Mouse (Mus musculus) midbrain, embryonic 10.5 days (tissue): Measurements from ENCODE around the gene Sox13. TPM values are rescaled to one million over a fixed set of nuclear protein-coding genes. Genes with fewer than 3 reads are reported as not detected.

Source experiments
- DNase-seq: peaks from one replicate; pipeline ENCODE4 v3.0.0-alpha.2; 2017; ENCODE audit warnings: low spot score
- H3K27ac ChIP-seq: fragments of 300-500 bp; sonication (generic); replicated peaks from 2 replicates; pipeline ENCODE4 v1.5.1; 2016; ENCODE audit warnings: mild to moderate bottlenecking
- H3K27me3 ChIP-seq: fragments of 300-500 bp; sonication (generic); 2 replicates; pipeline ENCODE4 v1.6.1; 2016; ENCODE audit warnings: low read depth, mild to moderate bottlenecking; ENCODE audit not compliant: poor library complexity, severe bottlenecking
- H3K36me3 ChIP-seq: fragments of 300-500 bp; sonication (generic); 2 replicates; pipeline ENCODE4 v1.6.1; 2016; ENCODE audit warnings: mild to moderate bottlenecking, moderate library complexity
- H3K4me1 ChIP-seq: fragments of 300-500 bp; sonication (generic); 2 replicates; pipeline ENCODE4 v1.6.1; 2016
- H3K4me3 ChIP-seq: fragments of 300-500 bp; sonication (generic); 2 replicates; pipeline ENCODE4 v1.5.1; 2016; ENCODE audit warnings: mild to moderate bottlenecking, moderate library complexity
- H3K9me3 ChIP-seq: fragments of 300-500 bp; sonication (generic); replicated peaks from 2 replicates; pipeline ENCODE4 v1.6.1; 2016; ENCODE audit warnings: mild to moderate bottlenecking
- WGBS: fragments of 180-500 bp; shearing (Covaris S2); methylation state at CpG from one replicate; pipeline ENCODE4 v1.1.7; 2016; 5-methylcytosine and 5-hydroxymethylcytosine counted together
- polyA plus RNA-seq: library from polyadenylated mRNA; unstranded; fragments of >200 nt; fragmentation: Nextera tagmentation; extraction: Ambion mirVana; gene quantifications from 2 replicates; pipeline ENCODE4 v1.2.1, GENCODE M21; 2016

Sox13 gene
- polyA plus RNA-seq, 1 experiment from 2014 or later = 28.5 TPM

GRCm38 (mm10) chr1:133421975-133422570 lies 2.1 kb downstream of the Sox13 start:
- H3K4me3 ChIP-seq = peak overlapping the region; percentile 95
- 37% methylated on average over 16 of the region's 16 CpGs for WGBS
- H3K9me3 ChIP-seq = no peaks in the 10 kb centered on the region
- H3K4me1 ChIP-seq = peaks cover 65% of the 10 kb centered on the region
- peak overlapping the region; percentile 95 for H3K27ac ChIP-seq
- DNase-seq = no peak
- H3K36me3 ChIP-seq = peaks cover under 1% of the 10 kb centered on the region; the same call in 1 of the 2 replicates
- H3K27me3 ChIP-seq = no peaks in the 10 kb centered on the region; the same call in none of the 2 replicates

- Histone ChIP-seq H3K27me3 (no peaks in the 10 kb centered on the region; the same call in none of the 2 replicates), H3K9me3 (no peaks in the 10 kb centered on the region), H3K4me1 (peaks cover 75% of the 10 kb centered on the region), H3K27ac (peak overlapping the region; percentile 61), H3K36me3 (peaks cover 11% of the 10 kb centered on the region), H3K4me3 (peak overlapping the region; percentile 95)
- DNase-seq = no peak
- 36% methylated on average over 2 of the region's 2 CpGs for WGBS
Observed at GRCm38 (mm10) chr1:133421061-133421460, 3.1 kb downstream of the Sox13 start.

- Histone ChIP-seq H3K27me3 (no peaks in the 10 kb centered on the region; the same call in 1 of the 2 replicates), H3K9me3 (no peaks in the 10 kb centered on the region), H3K36me3 (peaks cover 14% of the 10 kb centered on the region), H3K27ac (peak overlapping the region; percentile 61; the same call in 1 of the 2 replicates), H3K4me3 (peak overlapping the region; percentile 95), H3K4me1 (peaks cover 80% of the 10 kb centered on the region)
- DNase-seq = no peak
- 76% methylated on average over 3 of the region's 3 CpGs for whole genome bisulfite sequencing
Observed at GRCm38 (mm10) chr1:133420491-133420890, 3.7 kb downstream of the Sox13 start.

- peak overlapping the region; percentile 89; the same call in 1 of the 2 replicates for H3K27ac ChIP-seq
- no peaks in the 10 kb centered on the region for H3K9me3 ChIP-seq
- H3K27me3 ChIP-seq = no peaks in the 10 kb centered on the region
- peaks cover 86% of the 10 kb centered on the region for H3K4me1 ChIP-seq
- H3K36me3 ChIP-seq = peaks cover 14% of the 10 kb centered on the region
- no peak for DNase-seq
- 77% methylated on average over 3 of the region's 3 CpGs for WGBS
- 0 out of 2 replicates have a peak overlapping the region, but pooled peaks have one; percentile 52 for H3K4me3 ChIP-seq
Observed at GRCm38 (mm10) chr1:133419178-133419834, 4.9 kb downstream of the Sox13 start.

GRCm38 (mm10) chr1:133418164-133418800 lies 5.9 kb downstream of the Sox13 start:
- H3K4me3 ChIP-seq = peak overlapping the region; percentile 52
- H3K4me1 ChIP-seq = peaks cover 96% of the 10 kb centered on the region
- H3K27ac ChIP-seq = peak overlapping the region; percentile 89
- H3K27me3 ChIP-seq = no peaks in the 10 kb centered on the region
- no peaks in the 10 kb centered on the region for H3K9me3 ChIP-seq
- peak; percentile 32 for DNase-seq
- WGBS = 10% methylated on average over 28 of the region's 28 CpGs
- peaks cover 14% of the 10 kb centered on the region for H3K36me3 ChIP-seq

- Histone ChIP-seq H3K4me3 (0 out of 2 replicates have a peak overlapping the region, but pooled peaks have one; percentile 52), H3K36me3 (peaks cover 14% of the 10 kb centered on the region), H3K4me1 (peaks cover 100% of the 10 kb centered on the region), H3K27me3 (no peaks in the 10 kb centered on the region), H3K27ac (peak overlapping the region; percentile 89), H3K9me3 (no peaks in the 10 kb centered on the region)
- DNase-seq = no peak
- 90% methylated on average over 1 of the region's 1 CpGs for WGBS
Observed at GRCm38 (mm10) chr1:133417539-133417938, 6.6 kb downstream of the Sox13 start.

GRCm38 (mm10) chr1:133417113-133417512 lies 7.1 kb downstream of the Sox13 start:
- H3K27ac ChIP-seq = peak overlapping the region; percentile 89
- H3K4me1 ChIP-seq = peaks cover 100% of the 10 kb centered on the region
- DNase-seq = no peak
- no peak overlapping the region for H3K4me3 ChIP-seq
- H3K36me3 ChIP-seq = peaks cover 14% of the 10 kb centered on the region
- no peaks in the 10 kb centered on the region for H3K9me3 ChIP-seq
- WGBS = 79% methylated on average over 3 of the region's 3 CpGs
- H3K27me3 ChIP-seq = no peaks in the 10 kb centered on the region

- Histone ChIP-seq H3K4me1 (peaks cover 100% of the 10 kb centered on the region), H3K9me3 (no peaks in the 10 kb centered on the region), H3K27me3 (no peaks in the 10 kb centered on the region), H3K36me3 (peaks cover 14% of the 10 kb centered on the region), H3K4me3 (no peak overlapping the region), H3K27ac (peak overlapping the region; percentile 89; the same call in 1 of the 2 replicates)
- 93% methylated on average over 7 of the region's 7 CpGs for WGBS
- DNase-seq = no peak
Observed at GRCm38 (mm10) chr1:133416472-133416871, 7.7 kb downstream of the Sox13 start.

- H3K4me3 ChIP-seq = no peak overlapping the region
- peak overlapping the region; percentile 71 for H3K27ac ChIP-seq
- DNase-seq = peak; percentile 13
- no peaks in the 10 kb centered on the region for H3K27me3 ChIP-seq
- no peaks in the 10 kb centered on the region for H3K9me3 ChIP-seq
- 68% methylated on average over 6 of the region's 6 CpGs for WGBS
- H3K4me1 ChIP-seq = peaks cover 100% of the 10 kb centered on the region
- H3K36me3 ChIP-seq = peaks cover 14% of the 10 kb centered on the region
Observed at GRCm38 (mm10) chr1:133415505-133415904, 8.7 kb downstream of the Sox13 start.

GRCm38 (mm10) chr1:133415086-133415485 lies 9.1 kb downstream of the Sox13 start:
- Histone ChIP-seq H3K27me3 (no peaks in the 10 kb centered on the region), H3K4me3 (no peak overlapping the region), H3K27ac (peak overlapping the region; percentile 71), H3K36me3 (peaks cover 18% of the 10 kb centered on the region), H3K9me3 (no peaks in the 10 kb centered on the region), H3K4me1 (peaks cover 100% of the 10 kb centered on the region)
- 56% methylated on average over 7 of the region's 7 CpGs for WGBS
- peak; percentile 15 for DNase-seq

- Histone ChIP-seq H3K27me3 (no peaks in the 10 kb centered on the region), H3K4me1 (peaks cover 100% of the 10 kb centered on the region), H3K27ac (peak overlapping the region; percentile 84), H3K9me3 (no peaks in the 10 kb centered on the region), H3K4me3 (no peak overlapping the region), H3K36me3 (peaks cover 23% of the 10 kb centered on the region)
- 81% methylated on average over 9 of the region's 9 CpGs for WGBS
- no peak for DNase-seq
Observed at GRCm38 (mm10) chr1:133412941-133413340, 11.2 kb downstream of the Sox13 start.

- WGBS = 60% methylated on average over 8 of the region's 8 CpGs
- DNase-seq = no peak
- peak overlapping the region; percentile 24; the same call in 1 of the 2 replicates for H3K4me3 ChIP-seq
Observed at GRCm38 (mm10) chr1:133411506-133412147, 12.6 kb downstream of the Sox13 start.

More at GRCm38 (mm10) chr1:133411506-133412147, 12.6 kb downstream of the Sox13 start:
- peak overlapping the region; percentile 84 for H3K27ac ChIP-seq
- peaks cover 23% of the 10 kb centered on the region for H3K36me3 ChIP-seq
- H3K4me1 ChIP-seq = peaks cover 100% of the 10 kb centered on the region
- H3K9me3 ChIP-seq = no peaks in the 10 kb centered on the region
- H3K27me3 ChIP-seq = no peaks in the 10 kb centered on the region
